Mouse (Mus musculus) MEL (cell line): ENCODE data around the gene Zfp92.

Experiments
- CTCF ChIP-seq, 3 experiments: IDR thresholded peaks in 2 of 3; conservative IDR thresholded peaks in 1 of 3; 2 replicates each; pipeline ENCODE4 v1.5.1; 2011 to 2012; ENCODE audit warnings: low read length in 3 of 3, low read depth in 2 of 3, mild to moderate bottlenecking in 2 of 3, improper control_type of control experiment in 1 of 3, inconsistent platforms in 1 of 3, mixed read lengths in 1 of 3, moderate library complexity in 1 of 3; ENCODE audit not compliant: control insufficient read depth in 1 of 3, insufficient read depth in 1 of 3, poor library complexity in 1 of 3, severe bottlenecking in 1 of 3
- MXI1 ChIP-seq: IDR thresholded peaks from 2 replicates; pipeline ENCODE4 v1.6.1; 2011; ENCODE audit warnings: mild to moderate bottlenecking, low read depth, low read length, improper control_type of control experiment
- RAD21 ChIP-seq: IDR thresholded peaks from 2 replicates; pipeline ENCODE4 v1.6.1; 2011; ENCODE audit warnings: mild to moderate bottlenecking, low read depth, low read length, improper control_type of control experiment

DNA sequence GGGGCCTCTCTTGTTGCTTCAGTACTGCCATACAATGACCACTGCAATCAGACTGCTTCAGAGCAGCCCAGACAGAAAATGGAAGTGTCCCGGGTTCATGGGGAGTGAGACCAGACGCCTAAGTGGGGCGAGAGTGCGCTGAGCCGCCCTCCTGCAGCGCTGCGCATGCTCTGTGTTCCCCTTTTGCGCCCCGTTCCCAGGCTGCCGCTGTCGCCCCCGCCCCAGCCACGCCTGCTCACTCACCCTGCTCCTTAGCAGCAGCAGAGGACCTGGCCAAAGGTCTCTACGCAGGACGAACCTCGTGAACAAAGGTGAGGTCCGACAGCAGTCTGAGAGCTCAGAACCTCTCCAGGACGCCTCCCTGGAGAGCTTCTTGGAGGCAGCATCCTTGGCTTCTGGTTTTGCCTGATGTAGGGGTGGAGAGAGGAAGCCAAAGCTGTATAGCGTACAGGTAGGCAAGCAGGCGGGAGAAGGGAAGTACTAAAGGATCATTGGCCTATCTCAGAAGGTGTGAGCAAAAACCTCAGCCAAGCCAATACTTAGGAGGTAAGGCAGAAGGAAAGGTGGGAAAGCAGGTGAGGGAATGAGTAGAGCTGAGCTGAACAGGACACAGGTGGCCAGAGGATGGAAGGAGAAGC, at the start of gene Zfp92:
- TF ChIP-seq MXI1 (no peak), CTCF (IDR thresholded peaks at IDR 0.05 in 2 of 3, conservative IDR thresholded peaks at IDR 0.05 in 1 of 3; ENCODE audit: control insufficient read depth in 1 of 3, insufficient read depth in 1 of 3, low read depth in 2 of 3, low read length in 3 of 3, poor library complexity in 1 of 3, severe bottlenecking in 1 of 3) (no peak), RAD21 (no peak)
